Mouse (Mus musculus): ENCODE results near the gene Tenm4. TPM values are rescaled to one million over a fixed set of nuclear protein-coding genes. Genes with fewer than 3 reads are reported as not detected.

Gene Tenm4
- polyA plus RNA-seq, 1 experiment from 2014 or later, result 49.9 TPM

DNA sequence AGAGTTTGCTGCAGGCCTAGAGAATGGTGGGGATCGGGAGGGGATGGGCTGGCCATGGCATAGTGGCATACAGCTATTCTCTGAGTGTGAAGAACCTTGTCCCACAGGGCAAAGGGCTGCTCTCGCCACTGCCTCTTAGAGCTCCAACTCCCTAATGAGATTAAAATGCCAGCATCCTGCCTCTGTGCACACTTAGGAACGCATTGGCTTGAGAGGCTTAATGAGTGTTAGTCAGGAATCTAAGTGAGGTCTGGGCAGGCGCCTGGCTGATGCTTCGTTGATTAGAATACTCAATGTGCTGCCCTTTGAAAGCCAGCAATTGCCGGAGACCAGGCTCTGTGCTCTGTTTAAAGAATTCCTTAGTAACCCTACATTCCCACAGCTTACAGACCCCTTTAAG is 334.5 kb downstream of the Tenm4 start:
- no peak overlapping the region for H3K4me3 ChIP-seq
- no peaks in the 10 kb centered on the region for H3K36me3 ChIP-seq
- H3K4me1 ChIP-seq, result peaks cover 17% of the 10 kb centered on the region
- no peak overlapping the region for H3K4me2 ChIP-seq (replicated peaks)
- H3K27ac ChIP-seq, result no peak overlapping the region
- H3K9me3 ChIP-seq, result no peaks in the 10 kb centered on the region
- no peak for ATAC-seq (ENCODE audit: low FRiP score, low read depth)
- 48% methylated on average over 6 of the region's 6 CpGs for WGBS
- H3K9ac ChIP-seq, result no peak overlapping the region
- H3K27me3 ChIP-seq, result no peaks in the 10 kb centered on the region

- H3K27me3 ChIP-seq, result no peaks in the 10 kb centered on the region
- H3K4me1 ChIP-seq, result peaks cover 29% of the 10 kb centered on the region
- no peaks in the 10 kb centered on the region for H3K36me3 ChIP-seq
- H3K27ac ChIP-seq, result no peak overlapping the region
- no peaks in the 10 kb centered on the region for H3K9me3 ChIP-seq
- ATAC-seq (ENCODE audit: low FRiP score, low read depth), result no peak
- WGBS, result 62% methylated on average over 8 of the region's 8 CpGs
- no peak overlapping the region for H3K4me3 ChIP-seq
- H3K4me2 ChIP-seq (replicated peaks), result no peak overlapping the region
- H3K9ac ChIP-seq, result no peak overlapping the region
Measured at GRCm38 (mm10) chr7:96507046-96507445, 336.0 kb downstream of the Tenm4 start.

DNA sequence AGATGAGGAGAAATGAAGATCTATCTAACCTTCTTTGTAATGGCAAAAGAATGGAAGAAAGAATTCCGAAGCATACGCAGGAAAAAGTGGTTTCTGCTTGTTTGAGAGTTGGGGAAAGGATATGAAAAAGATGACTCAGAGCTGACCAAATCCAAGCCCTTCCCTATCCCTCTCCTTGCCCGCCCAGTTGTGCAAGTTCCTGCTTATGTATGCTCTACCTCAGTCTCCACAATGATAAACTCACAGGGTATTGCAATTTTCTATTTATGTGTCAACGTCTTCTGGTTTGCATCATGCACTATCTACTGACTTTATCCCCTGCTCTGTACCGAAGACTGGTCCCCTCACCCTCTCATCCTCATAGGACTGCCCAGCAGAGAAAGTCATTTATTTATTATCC is 339.4 kb downstream of the Tenm4 start:
- Histone ChIP-seq H3K9me3 (no peaks in the 10 kb centered on the region), H3K27me3 (no peaks in the 10 kb centered on the region), H3K27ac (no peak overlapping the region), H3K4me3 (no peak overlapping the region), H3K9ac (no peak overlapping the region), H3K4me2 (replicated peaks) (no peak overlapping the region), H3K36me3 (no peaks in the 10 kb centered on the region), H3K4me1 (peaks cover 32% of the 10 kb centered on the region)
- 67% methylated on average over 5 of the region's 5 CpGs for WGBS
- ATAC-seq (ENCODE audit: low FRiP score, low read depth), result no peak

DNA sequence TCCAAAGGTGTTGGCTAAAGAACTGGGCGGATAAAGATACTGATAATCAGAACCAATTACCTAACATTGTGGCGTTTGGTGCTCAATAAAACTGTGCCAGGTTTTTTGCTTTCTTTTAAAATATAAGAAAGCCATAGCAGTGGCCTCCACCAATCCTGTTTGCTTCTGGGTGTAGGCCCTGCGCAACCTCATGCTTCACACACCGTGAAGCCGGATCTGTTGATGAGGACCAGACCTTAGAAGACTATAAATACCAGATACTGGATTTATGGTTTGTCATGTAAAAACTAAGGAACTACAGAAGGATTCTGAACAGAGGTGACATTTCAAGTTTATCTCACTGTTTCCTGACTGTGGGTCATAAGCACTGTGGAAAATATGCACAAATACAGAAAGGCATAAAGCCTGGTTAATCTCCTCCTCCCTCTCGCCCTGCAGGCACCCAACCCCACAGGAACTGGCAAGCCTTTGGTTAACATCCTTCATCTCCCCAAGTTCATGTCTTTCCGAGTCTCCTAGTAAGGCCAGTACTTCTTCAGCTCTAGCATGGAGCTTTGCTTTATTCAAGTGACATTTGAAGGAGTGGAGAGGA is 340.1 kb downstream of the Tenm4 start:
- H3K9me3 ChIP-seq, result no peaks in the 10 kb centered on the region
- no peaks in the 10 kb centered on the region for H3K27me3 ChIP-seq
- no peak overlapping the region for H3K9ac ChIP-seq
- H3K4me2 ChIP-seq (replicated peaks), result no peak overlapping the region
- H3K36me3 ChIP-seq, result no peaks in the 10 kb centered on the region
- no peak overlapping the region for H3K4me3 ChIP-seq
- WGBS, result 32% methylated on average over 7 of the region's 7 CpGs
- peak; percentile 60; the same call in 1 of the 2 replicates for ATAC-seq (ENCODE audit: low FRiP score, low read depth)
- peak overlapping the region; percentile 65 for H3K27ac ChIP-seq
- H3K4me1 ChIP-seq, result peaks cover 32% of the 10 kb centered on the region

DNA sequence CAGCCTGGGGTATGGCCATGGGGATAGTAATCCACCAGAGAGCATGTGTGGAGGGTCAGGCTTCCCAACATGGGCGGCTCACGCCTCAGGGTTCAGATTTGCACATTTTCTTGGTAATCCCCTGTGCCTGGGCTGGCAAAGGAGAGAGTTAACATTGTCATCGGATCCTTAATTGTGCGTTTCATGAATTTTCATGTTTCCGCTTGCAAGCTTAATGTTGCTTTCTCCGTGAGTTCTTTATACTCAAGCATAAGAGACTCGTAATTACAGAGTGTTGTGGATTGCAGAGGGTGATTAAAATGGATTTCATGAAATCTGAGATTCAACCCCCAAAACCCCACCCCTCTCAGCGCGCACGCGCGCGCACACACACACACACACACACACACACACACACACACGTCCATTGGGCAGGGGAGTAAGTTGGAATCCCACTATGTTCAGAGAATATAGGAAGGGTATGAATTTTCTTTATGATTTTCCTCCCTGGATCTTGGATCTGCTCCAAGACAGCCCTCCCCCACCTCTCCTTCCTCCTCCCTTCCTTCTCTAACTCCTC is 341.0 kb downstream of the Tenm4 start:
- no peaks in the 10 kb centered on the region for H3K27me3 ChIP-seq
- H3K4me3 ChIP-seq, result no peak overlapping the region
- H3K4me2 ChIP-seq (replicated peaks), result no peak overlapping the region; the same call in 1 of the 2 replicates
- ATAC-seq (ENCODE audit: low FRiP score, low read depth), result peak; percentile 48; the same call in 1 of the 2 replicates
- no peak overlapping the region; the same call in 1 of the 2 replicates for H3K27ac ChIP-seq
- H3K36me3 ChIP-seq, result no peaks in the 10 kb centered on the region
- H3K9me3 ChIP-seq, result no peaks in the 10 kb centered on the region
- WGBS, result 64% methylated on average over 14 of the region's 14 CpGs
- H3K9ac ChIP-seq, result no peak overlapping the region
- H3K4me1 ChIP-seq, result peaks cover 32% of the 10 kb centered on the region

GRCm38 (mm10) chr7:96519216-96519615 is 348.2 kb downstream of the Tenm4 start:
- Histone ChIP-seq H3K27me3 (no peaks in the 10 kb centered on the region), H3K9ac (no peak overlapping the region), H3K9me3 (no peaks in the 10 kb centered on the region), H3K4me1 (peaks cover 23% of the 10 kb centered on the region), H3K36me3 (no peaks in the 10 kb centered on the region), H3K4me3 (no peak overlapping the region), H3K4me2 (replicated peaks) (no peak overlapping the region), H3K27ac (no peak overlapping the region)
- 0% methylated on average over 2 of the region's 2 CpGs for WGBS
- no peak for ATAC-seq (ENCODE audit: low FRiP score, low read depth)

DNA sequence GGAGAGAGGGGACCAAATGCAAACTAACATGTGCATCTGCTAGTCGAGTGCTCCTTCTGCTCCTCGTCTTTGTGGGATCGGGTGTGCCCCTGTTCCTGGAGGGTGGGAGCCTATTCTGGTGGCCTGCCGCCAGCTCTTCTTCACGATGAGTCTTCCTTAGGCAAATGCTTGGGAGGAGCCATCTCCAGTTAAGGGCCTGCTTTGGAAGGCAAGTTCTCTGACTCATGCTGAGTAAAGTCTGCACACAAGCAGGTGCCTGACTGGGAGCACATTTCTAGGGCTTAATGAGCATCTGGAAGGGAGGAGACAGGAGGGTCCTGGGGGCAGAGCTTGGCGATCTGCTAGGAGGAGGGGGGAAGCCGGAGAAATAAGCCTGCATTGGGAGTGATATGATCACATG is 350.9 kb downstream of the Tenm4 start:
- H3K4me2 ChIP-seq (replicated peaks), result no peak overlapping the region
- no peaks in the 10 kb centered on the region for H3K36me3 ChIP-seq
- no peak overlapping the region for H3K9ac ChIP-seq
- H3K4me3 ChIP-seq, result no peak overlapping the region
- ATAC-seq (ENCODE audit: low FRiP score, low read depth), result no peak
- 28% methylated on average over 7 of the region's 7 CpGs for WGBS
- H3K27ac ChIP-seq, result no peak overlapping the region
- H3K4me1 ChIP-seq, result peaks cover 39% of the 10 kb centered on the region
- no peaks in the 10 kb centered on the region for H3K27me3 ChIP-seq
- H3K9me3 ChIP-seq, result no peaks in the 10 kb centered on the region

- Histone ChIP-seq H3K27ac (no peak overlapping the region; the same call in 1 of the 2 replicates), H3K9ac (no peak overlapping the region), H3K4me1 (peaks cover 39% of the 10 kb centered on the region), H3K4me3 (no peak overlapping the region), H3K4me2 (replicated peaks) (no peak overlapping the region), H3K36me3 (no peaks in the 10 kb centered on the region), H3K27me3 (no peaks in the 10 kb centered on the region), H3K9me3 (no peaks in the 10 kb centered on the region)
- WGBS, result 48% methylated on average over 2 of the region's 2 CpGs
- ATAC-seq (ENCODE audit: low FRiP score, low read depth), result no peak
Measured at GRCm38 (mm10) chr7:96523673-96524072, 352.6 kb downstream of the Tenm4 start.

- Histone ChIP-seq H3K4me2 (replicated peaks) (no peak overlapping the region), H3K27ac (no peak overlapping the region)
- 61% methylated on average over 8 of the region's 8 CpGs for WGBS
Measured at GRCm38 (mm10) chr7:96524486-96525205, 353.6 kb downstream of the Tenm4 start.

DNA sequence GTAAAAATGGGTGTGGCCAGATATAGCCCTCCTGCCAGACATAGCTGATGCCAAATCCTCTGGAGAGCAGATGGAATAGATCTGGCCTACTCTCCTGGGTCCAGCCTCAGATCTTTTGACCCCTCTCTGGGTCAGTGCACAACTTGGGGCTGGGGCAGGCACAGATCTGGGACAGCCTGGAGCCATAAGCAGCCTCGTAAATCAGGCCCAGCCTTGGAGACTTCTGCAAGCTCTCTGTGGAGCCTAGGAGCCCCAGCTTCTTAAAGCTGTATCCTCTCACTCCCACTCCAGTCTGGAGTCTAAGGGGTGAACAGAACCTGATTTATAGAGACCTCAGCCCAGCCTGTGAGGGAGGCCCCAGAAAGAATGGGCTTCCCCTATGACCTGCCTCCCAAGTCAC is 354.3 kb downstream of the Tenm4 start:
- H3K27me3 ChIP-seq, result 0 out of 2 replicates have a peak, but pooled peaks cover 4% of the 10 kb centered on the region
- H3K9ac ChIP-seq, result no peak overlapping the region
- no peaks in the 10 kb centered on the region; the same call in 1 of the 2 replicates for H3K9me3 ChIP-seq
- no peak overlapping the region for H3K27ac ChIP-seq
- 0 out of 2 replicates have a peak, but pooled peaks have one; percentile 26 for ATAC-seq (ENCODE audit: low FRiP score, low read depth)
- peaks cover 34% of the 10 kb centered on the region for H3K4me1 ChIP-seq
- 57% methylated on average over 1 of the region's 1 CpGs for WGBS
- no peak overlapping the region for H3K4me3 ChIP-seq
- no peaks in the 10 kb centered on the region for H3K36me3 ChIP-seq
- H3K4me2 ChIP-seq (replicated peaks), result no peak overlapping the region

More at GRCm38 (mm10) chr7:96524486-96525205, 353.6 kb downstream of the Tenm4 start:
- H3K9me3 ChIP-seq, result no peaks in the 10 kb centered on the region
- H3K36me3 ChIP-seq, result no peaks in the 10 kb centered on the region
- H3K4me1 ChIP-seq, result peaks cover 35% of the 10 kb centered on the region
- ATAC-seq (ENCODE audit: low FRiP score, low read depth), result no peak
- H3K9ac ChIP-seq, result no peak overlapping the region
- H3K27me3 ChIP-seq, result 0 out of 2 replicates have a peak, but pooled peaks cover 4% of the 10 kb centered on the region
- no peak overlapping the region for H3K4me3 ChIP-seq

DNA sequence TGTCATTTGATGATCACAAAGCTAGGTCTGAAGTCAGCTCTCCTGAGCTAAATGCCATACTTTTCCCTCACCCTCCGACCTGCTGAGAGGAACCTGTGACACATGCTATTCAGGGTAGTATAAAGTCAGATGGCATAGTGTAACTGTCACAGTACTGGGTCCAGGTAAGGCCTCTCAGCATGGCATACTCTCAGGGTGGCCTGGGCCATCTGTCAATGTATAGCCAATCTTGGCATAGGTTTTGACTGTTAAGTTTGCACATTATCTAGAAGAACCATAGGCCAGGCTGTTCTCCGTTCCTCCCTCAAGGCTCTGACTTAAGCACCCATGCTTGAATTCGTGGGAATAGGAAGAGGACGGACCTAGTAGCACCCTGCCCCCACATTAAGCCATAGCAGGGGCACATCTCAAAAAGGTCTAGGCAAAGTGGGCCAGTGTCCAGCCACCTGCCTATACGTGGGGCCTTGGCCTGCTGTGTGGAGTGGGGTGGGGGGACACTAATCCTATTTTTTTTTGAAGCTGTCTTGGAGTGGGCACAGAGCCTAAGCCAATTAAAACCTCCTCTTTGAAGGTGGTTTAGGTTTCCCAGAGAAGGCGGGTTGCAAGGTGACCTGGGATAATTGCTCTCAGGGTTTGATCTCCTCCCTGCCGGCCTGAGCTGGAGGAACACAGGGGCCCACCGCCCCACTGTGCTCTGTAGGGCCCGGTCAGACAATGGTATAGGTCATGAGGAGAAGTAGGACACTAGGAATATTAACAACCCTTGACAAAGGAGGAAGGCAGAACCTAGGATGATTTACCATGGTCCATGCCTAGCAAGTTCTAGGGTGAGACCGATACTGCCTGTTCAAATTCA is 359.8 kb downstream of the Tenm4 start:
- H3K4me2 ChIP-seq (replicated peaks), result no peak overlapping the region
- H3K9ac ChIP-seq, result no peak overlapping the region
- no peak overlapping the region for H3K4me3 ChIP-seq
- no peaks in the 10 kb centered on the region; the same call in 1 of the 2 replicates for H3K9me3 ChIP-seq
- no peak overlapping the region for H3K27ac ChIP-seq
- no peak for ATAC-seq (ENCODE audit: low FRiP score, low read depth)
- H3K27me3 ChIP-seq, result 0 out of 2 replicates have a peak, but pooled peaks cover 8% of the 10 kb centered on the region
- 48% methylated on average over 10 of the region's 10 CpGs for WGBS
- no peaks in the 10 kb centered on the region for H3K36me3 ChIP-seq
- peaks cover 21% of the 10 kb centered on the region for H3K4me1 ChIP-seq

Data from limb, embryonic 13.5 days (tissue).